Mouse (Mus musculus) erythroblast, embryonic 14.5 days (primary cell): ENCODE results near the gene Tigar. TPM values are rescaled to one million over a fixed set of nuclear protein-coding genes. Genes with fewer than 3 reads are reported as not detected.
A peak's percentile ranks its signal among the peaks of the same experiment; 100 is the strongest.

ENCODE experiments used
- H3K27me3 ChIP-seq: 2 replicates; pipeline ENCODE4 v1.6.1; 2012; ENCODE audit warnings: inconsistent platforms; ENCODE audit not compliant: control insufficient read depth
- H3K36me3 ChIP-seq: 2 replicates; pipeline ENCODE4 v1.6.1; 2012; ENCODE audit warnings: mild to moderate bottlenecking, inconsistent platforms; ENCODE audit not compliant: control insufficient read depth
- H3K4me1 ChIP-seq: 2 replicates; pipeline ENCODE4 v1.6.1; 2012; ENCODE audit warnings: inconsistent platforms; ENCODE audit not compliant: control insufficient read depth
- H3K4me3 ChIP-seq: replicated peaks from 2 replicates; pipeline ENCODE3; 2012; ENCODE audit warnings: moderate library complexity, mild to moderate bottlenecking, inconsistent platforms
- H3K9me3 ChIP-seq: 2 replicates; pipeline ENCODE4 v1.6.1; 2012; ENCODE audit warnings: low read length, inconsistent platforms, mixed read lengths; ENCODE audit not compliant: control insufficient read depth
- GATA1 ChIP-seq: IDR thresholded peaks from 2 replicates; pipeline ENCODE4 v1.6.1; 2012; ENCODE audit warnings: low read length, inconsistent platforms, mixed read lengths
- TAL1 ChIP-seq: IDR thresholded peaks from 3 replicates; pipeline ENCODE4 v1.6.1; 2012; ENCODE audit warnings: low read length, inconsistent platforms, mixed read lengths
- polyA plus RNA-seq: library from polyadenylated mRNA; stranded (reverse); fragments of >175 nt; gene quantifications from 2 replicates; pipeline ENCODE4 v1.2.3, GENCODE M21; 2012

Gene Tigar
- polyA plus RNA-seq: not detected in 2 replicates

DNA sequence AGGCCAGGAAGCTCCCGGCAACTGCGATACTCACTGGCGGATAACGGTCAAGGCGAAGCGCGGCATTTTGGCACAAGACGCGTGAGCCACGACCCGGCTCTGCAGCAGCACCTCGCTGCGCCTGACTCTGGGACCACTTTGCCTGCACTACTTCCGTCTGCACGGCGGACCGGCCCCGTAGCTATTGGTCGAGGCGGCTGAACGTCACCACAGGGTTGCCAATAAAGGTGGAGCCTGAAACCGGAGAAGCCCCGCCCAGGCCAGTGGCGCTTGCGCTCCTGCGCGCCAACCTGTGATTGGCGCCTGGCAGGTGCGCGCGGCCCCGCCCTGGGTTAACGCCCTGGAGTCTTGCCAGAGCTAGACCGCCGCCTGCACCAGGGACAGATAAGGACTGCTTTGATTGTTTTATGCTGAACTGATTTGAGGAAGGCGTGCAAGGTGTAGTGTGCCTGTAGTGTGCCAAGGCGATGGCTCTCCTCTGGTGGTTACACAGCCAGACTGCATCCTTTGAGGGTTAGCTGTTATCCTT lies at the start of gene Tigar:
Tigar (minus strand) TSS at position 156 of the 529 bp plus-strand sequence.
- no peaks in the 10 kb centered on the region for H3K36me3 ChIP-seq
- H3K27me3 ChIP-seq: peaks cover 20% of the 10 kb centered on the region
- H3K4me3 ChIP-seq: peak within 1 kb of the TSS; percentile 51
- peaks cover 6% of the 10 kb centered on the region for H3K4me1 ChIP-seq
- no peaks in the 10 kb centered on the region for H3K9me3 ChIP-seq
- TF ChIP-seq GATA1 (no peak), TAL1 (no peak)

DNA sequence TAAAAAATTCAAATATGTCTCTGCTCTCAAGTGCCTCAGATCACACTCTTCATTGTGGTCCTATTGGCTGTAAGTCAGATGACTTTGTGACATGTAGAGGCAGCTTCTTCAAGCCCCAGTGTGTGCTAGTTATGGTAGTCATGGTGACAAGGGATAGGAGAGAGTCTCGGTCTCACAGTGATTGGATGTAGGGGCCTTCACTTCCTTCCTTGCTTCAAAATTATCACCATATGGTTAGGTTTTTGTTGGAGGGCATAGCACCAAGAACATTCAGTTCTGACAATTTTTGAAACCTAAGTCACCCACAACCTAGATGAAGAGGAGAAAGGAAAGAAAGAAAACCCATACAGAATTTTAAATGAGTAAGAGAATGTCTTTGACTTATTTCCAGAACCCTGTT lies 48.0 kb upstream of the Tigar start:
- Histone ChIP-seq H3K36me3 (no peaks in the 10 kb centered on the region), H3K4me3 (no peak overlapping the region), H3K9me3 (peaks cover 6% of the 10 kb centered on the region; the same call in 1 of the 2 replicates), H3K27me3 (peaks cover 74% of the 10 kb centered on the region), H3K4me1 (peaks cover 14% of the 10 kb centered on the region)
- TF ChIP-seq TAL1 (no peak), GATA1 (no peak)

DNA sequence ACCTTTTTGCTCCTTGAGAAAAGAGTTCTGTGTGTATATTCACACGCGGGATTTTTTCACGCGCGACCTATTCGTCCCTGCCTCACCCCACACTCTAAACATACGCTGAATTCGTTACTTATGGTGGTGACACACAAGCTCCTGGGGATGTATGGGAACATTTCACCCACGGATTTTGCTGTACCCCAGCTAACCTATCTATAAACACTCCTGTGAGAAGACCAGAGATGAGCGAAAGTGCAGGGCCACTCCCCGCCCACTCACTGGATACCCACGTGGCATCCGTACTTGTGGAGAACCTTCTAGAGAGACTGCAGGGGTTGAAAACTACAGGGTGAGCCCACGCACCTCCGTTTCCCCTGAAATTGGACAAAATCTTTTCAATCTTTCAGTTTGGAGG lies 46.1 kb upstream of the Tigar start:
- Histone ChIP-seq H3K4me3 (no peak overlapping the region), H3K4me1 (peaks cover 30% of the 10 kb centered on the region), H3K9me3 (peaks cover 7% of the 10 kb centered on the region; the same call in 1 of the 2 replicates), H3K36me3 (no peaks in the 10 kb centered on the region), H3K27me3 (peaks cover 93% of the 10 kb centered on the region)
- TF ChIP-seq GATA1 (no peak), TAL1 (no peak)

GRCm38 (mm10) chr6:127154708-127155268 lies 45.4 kb upstream of the Tigar start:
- peaks cover 11% of the 10 kb centered on the region; the same call in 1 of the 2 replicates for H3K9me3 ChIP-seq
- no peak overlapping the region for H3K4me3 ChIP-seq
- TF ChIP-seq TAL1 (no peak), GATA1 (no peak)
- no peaks in the 10 kb centered on the region for H3K36me3 ChIP-seq
- peaks cover 99% of the 10 kb centered on the region for H3K27me3 ChIP-seq
- peaks cover 36% of the 10 kb centered on the region for H3K4me1 ChIP-seq

GRCm38 (mm10) chr6:127153972-127154707 lies 44.8 kb upstream of the Tigar start:
- Histone ChIP-seq H3K36me3 (no peaks in the 10 kb centered on the region), H3K27me3 (peaks cover 99% of the 10 kb centered on the region), H3K4me3 (no peak overlapping the region), H3K4me1 (peaks cover 41% of the 10 kb centered on the region), H3K9me3 (peaks cover 12% of the 10 kb centered on the region; the same call in 1 of the 2 replicates)
- TF ChIP-seq GATA1 (no peak), TAL1 (no peak)

- Histone ChIP-seq H3K27me3 (peaks cover 100% of the 10 kb centered on the region), H3K9me3 (peaks cover 12% of the 10 kb centered on the region; the same call in 1 of the 2 replicates), H3K4me3 (no peak overlapping the region), H3K4me1 (peaks cover 41% of the 10 kb centered on the region), H3K36me3 (no peaks in the 10 kb centered on the region)
- no peak for TF ChIP-seq TAL1
- TF ChIP-seq GATA1: no peak
Observed at GRCm38 (mm10) chr6:127153296-127153800, 44.0 kb upstream of the Tigar start.

DNA sequence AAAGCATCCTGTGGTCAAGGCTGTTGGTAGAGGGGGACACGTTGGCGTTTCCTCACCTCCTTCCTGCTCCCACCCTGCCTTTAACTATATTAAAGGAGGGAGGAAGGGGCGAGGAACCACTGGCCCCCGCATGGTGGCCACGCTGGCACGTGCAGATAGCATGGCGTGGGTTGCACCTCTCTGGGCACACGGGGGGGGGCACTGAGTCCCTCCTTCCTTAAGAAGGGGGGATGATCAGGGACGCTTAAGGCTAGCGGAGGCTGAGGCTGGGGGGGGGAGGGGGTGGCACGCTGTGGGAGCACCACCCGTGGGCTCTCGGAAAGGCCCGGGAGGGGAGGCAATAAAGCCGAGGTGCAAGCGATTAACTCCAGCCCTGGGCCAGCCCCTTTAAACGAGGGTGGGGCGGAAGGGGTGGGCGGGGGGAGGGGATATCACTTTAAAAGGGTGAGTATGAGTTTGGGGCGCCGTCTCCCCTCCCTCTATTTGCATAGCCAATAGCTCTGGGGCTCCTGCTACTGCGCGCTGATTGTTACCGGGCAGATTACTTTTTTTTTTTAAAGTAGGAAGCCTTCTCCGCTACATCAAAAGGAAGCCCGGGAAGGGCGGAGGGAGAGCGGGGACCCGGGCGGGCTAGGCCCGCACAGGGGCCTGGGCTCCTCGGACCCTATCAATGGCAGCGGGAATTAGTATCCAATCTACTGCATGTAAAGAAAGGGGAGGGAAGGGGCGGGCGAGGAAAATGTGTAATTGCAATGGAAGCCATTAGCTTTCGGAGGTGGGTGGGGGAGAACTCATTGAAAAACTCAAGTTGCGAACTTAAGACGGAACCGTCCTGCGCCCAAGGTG lies 43.0 kb upstream of the Tigar start, which contains the start of gene Ccnd2:
Ccnd2 (minus strand) TSS at position 88 of the 846 bp plus-strand sequence.
- H3K27me3 ChIP-seq: peaks cover 98% of the 10 kb centered on the region
- TF ChIP-seq TAL1: no peak
- TF ChIP-seq GATA1: no peak
- H3K4me1 ChIP-seq: peaks cover 41% of the 10 kb centered on the region
- peaks cover 12% of the 10 kb centered on the region; the same call in 1 of the 2 replicates for H3K9me3 ChIP-seq
- peak within 1 kb of the TSS; percentile 51 for H3K4me3 ChIP-seq
- H3K36me3 ChIP-seq: no peaks in the 10 kb centered on the region

DNA sequence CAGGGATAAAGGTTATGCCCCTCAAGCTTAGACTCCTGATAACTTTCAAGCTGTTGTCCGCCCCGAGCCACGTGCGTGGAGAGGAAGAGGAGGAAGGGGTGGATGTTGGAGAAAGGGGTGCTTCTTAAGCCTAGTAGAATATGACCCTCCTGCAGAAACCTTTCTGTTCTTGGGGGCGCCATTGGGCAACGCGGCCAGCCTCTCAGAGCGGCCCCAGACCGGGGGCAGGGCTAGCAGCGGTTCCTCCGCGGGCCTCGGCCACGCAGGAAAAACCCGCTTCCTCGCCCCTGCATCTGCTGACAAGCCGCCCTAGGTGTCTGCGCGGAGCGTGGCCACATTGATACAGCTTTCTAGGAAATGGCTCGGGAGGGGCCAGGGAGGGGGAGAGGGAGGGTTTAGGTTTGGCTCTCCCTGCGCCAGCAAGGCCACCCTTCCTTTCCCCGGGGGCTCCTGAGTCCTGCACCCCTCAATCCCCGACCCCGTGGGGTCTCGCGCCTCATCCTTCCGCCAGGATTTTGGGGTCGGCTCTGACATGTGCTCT lies 42.3 kb upstream of the Tigar start:
- Histone ChIP-seq H3K4me1 (peaks cover 41% of the 10 kb centered on the region), H3K9me3 (peaks cover 12% of the 10 kb centered on the region; the same call in 1 of the 2 replicates), H3K4me3 (peak overlapping the region; percentile 51), H3K36me3 (no peaks in the 10 kb centered on the region), H3K27me3 (peaks cover 91% of the 10 kb centered on the region)
- TF ChIP-seq TAL1 (no peak), GATA1 (no peak)
